Mouse (Mus musculus) kidney, adult 2 months (tissue): ENCODE measurements around the gene Ppfia4. TPM values are rescaled to one million over a fixed set of nuclear protein-coding genes. Genes with fewer than 3 reads are reported as not detected.

ENCODE experiments used
- DNase-seq: peaks from one replicate; pipeline ENCODE4 v3.0.0; 2021
- H3K27ac ChIP-seq: fragments of 200-500 bp; 2 replicates; pipeline ENCODE4 v1.5.1; 2012; ENCODE audit warnings: low read depth, low read length, control low read depth, inconsistent platforms; ENCODE audit not compliant: insufficient read depth
- H3K27me3 ChIP-seq: fragments of 200-500 bp; replicated peaks from 2 replicates; pipeline ENCODE4 v1.6.1; 2012; ENCODE audit warnings: mild to moderate bottlenecking, moderate library complexity, low read length, inconsistent platforms; ENCODE audit not compliant: control insufficient read depth, insufficient read depth
- H3K36me3 ChIP-seq: fragments of 200-500 bp; 2 replicates; pipeline ENCODE4 v1.6.1; 2012; ENCODE audit warnings: mild to moderate bottlenecking, moderate library complexity, low read length, inconsistent platforms; ENCODE audit not compliant: control insufficient read depth, insufficient read depth
- H3K4me1 ChIP-seq: fragments of 200-500 bp; 2 replicates; pipeline ENCODE4 v1.6.1; 2011; ENCODE audit warnings: low read length; ENCODE audit not compliant: control insufficient read depth, insufficient read depth
- H3K4me3 ChIP-seq: fragments of 200-500 bp; 2 replicates; pipeline ENCODE4 v1.5.1; 2011; ENCODE audit warnings: mild to moderate bottlenecking, low read depth, low read length, control low read depth; ENCODE audit not compliant: insufficient read depth
- CTCF ChIP-seq: fragments of 200-500 bp; conservative IDR thresholded peaks from 2 replicates; pipeline ENCODE4 v1.5.1; 2011; ENCODE audit warnings: low read depth, mild to moderate bottlenecking, control low read depth, low read length, moderate library complexity, mixed read lengths; ENCODE audit not compliant: insufficient read depth, insufficient read length
- POLR2A ChIP-seq: fragments of 200-500 bp; IDR thresholded peaks from one replicate; pipeline ENCODE4 v1.6.1; 2011; ENCODE audit warnings: low read depth, low read length, control low read depth
- WGBS: fragments of 180-500 bp; shearing (Covaris S2); methylation state at CpG from one replicate; pipeline ENCODE4 v1.1.7; 2018; 5-methylcytosine and 5-hydroxymethylcytosine counted together
- polyA plus RNA-seq: library from polyadenylated mRNA; depleted of rRNA; stranded (reverse); fragments of >200 nt; gene quantifications from 2 replicates; pipeline ENCODE4 v1.2.3, GENCODE M21; 2012

Ppfia4 gene
- polyA plus RNA-seq, 1 experiment: 4.2 TPM

- H3K4me3 ChIP-seq: peak within 1 kb of the TSS; percentile 90
- no peaks in the 10 kb centered on the region; the same call in 1 of the 2 replicates for H3K4me1 ChIP-seq
- H3K27me3 ChIP-seq: no peaks in the 10 kb centered on the region
- no peaks in the 10 kb centered on the region; the same call in 1 of the 2 replicates for H3K36me3 ChIP-seq
- H3K27ac ChIP-seq: peak within 1 kb of the TSS; percentile 87
- DNase-seq: peak; percentile 97
- no peak for TF ChIP-seq CTCF
- TF ChIP-seq POLR2A: peak; percentile 95
- WGBS: under 1% methylated on average over 38 of the region's 38 CpGs
Observed at GRCm38 (mm10) chr1:134361857-134362212, 29.1 kb upstream of the Ppfia4 start, which contains the start of gene Tmem183a. Gene Tmem183a, minus strand, starts transcription at chr1:134361979.

GRCm38 (mm10) chr1:134361195-134361856, 28.6 kb upstream of the Ppfia4 start:
- no peaks in the 10 kb centered on the region; the same call in 1 of the 2 replicates for H3K36me3 ChIP-seq
- TF ChIP-seq POLR2A (no peak), CTCF (no peak)
- H3K27me3 ChIP-seq: no peaks in the 10 kb centered on the region
- H3K27ac ChIP-seq: peak overlapping the region; percentile 87
- WGBS: under 1% methylated on average over 44 of the region's 44 CpGs
- no peak for DNase-seq
- H3K4me3 ChIP-seq: peak overlapping the region; percentile 90
- H3K4me1 ChIP-seq: no peaks in the 10 kb centered on the region; the same call in 1 of the 2 replicates

- DNase-seq: no peak
- 58% methylated on average over 7 of the region's 7 CpGs for WGBS
- Histone ChIP-seq H3K4me1 (no peaks in the 10 kb centered on the region; the same call in 1 of the 2 replicates), H3K36me3 (no peaks in the 10 kb centered on the region; the same call in 1 of the 2 replicates), H3K27ac (no peak overlapping the region), H3K27me3 (no peaks in the 10 kb centered on the region), H3K4me3 (no peak overlapping the region)
- TF ChIP-seq CTCF (no peak), POLR2A (no peak)
Observed at GRCm38 (mm10) chr1:134360656-134361055, 27.9 kb upstream of the Ppfia4 start.

- Histone ChIP-seq H3K4me3 (no peak overlapping the region), H3K4me1 (no peaks in the 10 kb centered on the region; the same call in 1 of the 2 replicates), H3K36me3 (peaks cover 1% of the 10 kb centered on the region; the same call in 1 of the 2 replicates), H3K27ac (no peak overlapping the region), H3K27me3 (no peaks in the 10 kb centered on the region)
- DNase-seq: peak; percentile 59
- TF ChIP-seq POLR2A (no peak), CTCF (no peak)
- 44% methylated on average over 4 of the region's 4 CpGs for WGBS
Observed at GRCm38 (mm10) chr1:134357461-134357860, 24.7 kb upstream of the Ppfia4 start.

DNA sequence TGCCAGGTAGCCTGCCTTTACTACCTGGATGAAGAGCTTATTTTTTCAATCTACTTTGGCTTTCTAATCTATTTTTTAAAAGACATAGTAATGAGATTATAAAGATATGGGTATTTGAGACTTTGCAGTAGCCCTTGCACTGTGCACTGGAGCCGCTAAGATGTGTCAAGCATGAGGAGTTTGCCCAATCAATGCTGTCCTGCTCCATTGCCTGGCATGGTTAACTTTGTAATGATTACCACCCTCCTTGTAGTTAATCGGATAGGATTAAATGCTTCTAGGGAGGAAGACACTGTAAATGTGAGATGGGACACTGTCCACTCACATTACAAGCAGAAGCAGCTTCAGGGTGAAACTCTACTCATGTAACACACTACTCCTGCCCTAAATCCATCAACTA, 20.6 kb upstream of the Ppfia4 start:
- peak; percentile 76 for DNase-seq
- H3K36me3 ChIP-seq: peaks cover 12% of the 10 kb centered on the region; the same call in 1 of the 2 replicates
- no peaks in the 10 kb centered on the region; the same call in 1 of the 2 replicates for H3K4me1 ChIP-seq
- H3K27me3 ChIP-seq: no peaks in the 10 kb centered on the region
- TF ChIP-seq POLR2A (no peak), CTCF (no peak)
- no peak overlapping the region for H3K4me3 ChIP-seq
- 49% methylated on average over 2 of the region's 2 CpGs for WGBS
- no peak overlapping the region for H3K27ac ChIP-seq

- TF ChIP-seq POLR2A (no peak), CTCF (no peak)
- 83% methylated on average over 9 of the region's 9 CpGs for WGBS
- peaks cover 17% of the 10 kb centered on the region for H3K36me3 ChIP-seq
Observed at GRCm38 (mm10) chr1:134347791-134348190, 15.1 kb upstream of the Ppfia4 start.

DNA sequence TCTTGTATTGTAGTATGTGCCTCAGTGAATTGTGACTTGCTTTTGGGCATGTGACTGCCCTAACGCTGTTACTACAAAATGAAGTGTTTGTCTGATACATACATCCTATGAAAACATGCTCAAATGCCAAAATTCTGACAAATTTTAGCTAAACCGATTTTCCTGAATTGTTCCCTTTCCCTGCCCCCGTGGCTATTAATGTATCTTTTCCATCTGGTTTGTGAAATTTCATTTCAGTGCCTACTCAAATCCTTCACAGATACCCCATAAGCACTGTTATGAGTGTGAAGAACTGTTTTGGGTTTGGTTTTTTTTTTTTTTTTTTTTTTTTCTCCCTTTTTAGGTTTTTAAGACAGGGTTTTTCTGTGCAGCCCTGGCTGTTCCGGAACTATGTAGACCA, 12.3 kb upstream of the Ppfia4 start:
- Histone ChIP-seq H3K27ac (no peak overlapping the region), H3K27me3 (no peaks in the 10 kb centered on the region), H3K4me1 (0 out of 2 replicates have a peak, but pooled peaks cover 2% of the 10 kb centered on the region), H3K4me3 (no peak overlapping the region), H3K36me3 (peaks cover 12% of the 10 kb centered on the region)
- WGBS: 83% methylated on average over 4 of the region's 4 CpGs
- TF ChIP-seq POLR2A (no peak), CTCF (no peak)
- DNase-seq: no peak

More at GRCm38 (mm10) chr1:134347791-134348190, 15.1 kb upstream of the Ppfia4 start:
- Histone ChIP-seq H3K4me3 (no peak overlapping the region), H3K4me1 (0 out of 2 replicates have a peak, but pooled peaks cover 2% of the 10 kb centered on the region), H3K27me3 (no peaks in the 10 kb centered on the region), H3K27ac (no peak overlapping the region)
- DNase-seq: no peak
